Mouse (Mus musculus): Measurements from ENCODE around the gene Cttn. TPM values are rescaled to one million over a fixed set of nuclear protein-coding genes. Genes with fewer than 3 reads are reported as not detected.
A peak's percentile ranks its signal among the peaks of the same experiment; 100 is the strongest.

The Cttn gene
- polyA plus RNA-seq (2015; fragmentation: Nextera tagmentation; extraction: Ambion mirVana): 44.8 and 51.9 TPM in 2 replicates

- 1% methylated on average over 30 of the region's 30 CpGs for WGBS (ENCODE audit: insufficient replicate concordance)
- Histone ChIP-seq H3K27me3 (no peaks in the 10 kb centered on the region), H3K9ac (peak within 1 kb of the TSS; percentile 90), H3K36me3 (peaks cover 5% of the 10 kb centered on the region), H3K4me1 (replicated peaks) (peaks cover 38% of the 10 kb centered on the region), H3K4me3 (replicated peaks) (peak within 1 kb of the TSS; percentile 81), H3K27ac (peak within 1 kb of the TSS; percentile 71), H3K9me3 (replicated peaks) (no peaks in the 10 kb centered on the region), H3K4me2 (peak within 1 kb of the TSS; percentile 94)
- ATAC-seq (ENCODE audit: low read depth) (peak; percentile 91), DNase-seq (peak; percentile 81)
Measured at GRCm38 (mm10) chr7:144470545-144471059, at the start of gene Cttn. Cttn (minus strand) TSS chr7:144471009.

GRCm38 (mm10) chr7:144519852-144520251 is 49.0 kb upstream of the Cttn start:
- Histone ChIP-seq H3K9me3 (replicated peaks) (no peaks in the 10 kb centered on the region), H3K4me3 (replicated peaks) (no peak overlapping the region), H3K27me3 (no peaks in the 10 kb centered on the region), H3K27ac (no peak overlapping the region), H3K9ac (no peak overlapping the region), H3K36me3 (peaks cover 60% of the 10 kb centered on the region), H3K4me1 (replicated peaks) (peaks cover 38% of the 10 kb centered on the region), H3K4me2 (no peak overlapping the region)
- WGBS (ENCODE audit: insufficient replicate concordance): 82% methylated on average over 5 of the region's 5 CpGs
- ATAC-seq (ENCODE audit: low read depth): no peak
- no peak for DNase-seq

- ATAC-seq (ENCODE audit: low read depth): no peak
- Histone ChIP-seq H3K4me2 (no peak overlapping the region), H3K27me3 (no peaks in the 10 kb centered on the region), H3K36me3 (peaks cover 91% of the 10 kb centered on the region), H3K4me1 (replicated peaks) (peaks cover 6% of the 10 kb centered on the region), H3K4me3 (replicated peaks) (no peak overlapping the region), H3K9ac (no peak overlapping the region), H3K27ac (no peak overlapping the region), H3K9me3 (replicated peaks) (no peaks in the 10 kb centered on the region)
- 74% methylated on average over 5 of the region's 5 CpGs for WGBS (ENCODE audit: insufficient replicate concordance)
- no peak for DNase-seq
Measured at GRCm38 (mm10) chr7:144516711-144517110, 45.9 kb upstream of the Cttn start.

- peaks cover 97% of the 10 kb centered on the region for H3K36me3 ChIP-seq
- H3K4me3 ChIP-seq (replicated peaks): no peak overlapping the region
- H3K9me3 ChIP-seq (replicated peaks): no peaks in the 10 kb centered on the region
- WGBS (ENCODE audit: insufficient replicate concordance): 73% methylated on average over 4 of the region's 4 CpGs
- no peak overlapping the region for H3K27ac ChIP-seq
- ATAC-seq (ENCODE audit: low read depth) (peak; percentile 56; the same call in 1 of the 2 replicates), DNase-seq (no peak)
- no peak overlapping the region for H3K4me2 ChIP-seq
- no peak overlapping the region for H3K9ac ChIP-seq
- H3K4me1 ChIP-seq (replicated peaks): peaks cover 14% of the 10 kb centered on the region
- no peaks in the 10 kb centered on the region for H3K27me3 ChIP-seq
Measured at GRCm38 (mm10) chr7:144509090-144509489, 38.3 kb upstream of the Cttn start.

- ATAC-seq (ENCODE audit: low read depth) (0 out of 2 replicates have a peak, but pooled peaks have one; percentile 13), DNase-seq (no peak)
- Histone ChIP-seq H3K27ac (no peak overlapping the region), H3K4me3 (replicated peaks) (no peak overlapping the region), H3K9ac (no peak overlapping the region), H3K4me2 (no peak overlapping the region), H3K9me3 (replicated peaks) (no peaks in the 10 kb centered on the region), H3K36me3 (peaks cover 96% of the 10 kb centered on the region), H3K4me1 (replicated peaks) (peaks cover 14% of the 10 kb centered on the region), H3K27me3 (no peaks in the 10 kb centered on the region)
- WGBS (ENCODE audit: insufficient replicate concordance): 36% methylated on average over 1 of the region's 1 CpGs
Measured at GRCm38 (mm10) chr7:144506807-144507206, 36.0 kb upstream of the Cttn start.

- DNase-seq: no peak
- no peak for ATAC-seq (ENCODE audit: low read depth)
- peaks cover 21% of the 10 kb centered on the region for H3K4me1 ChIP-seq (replicated peaks)
- H3K4me2 ChIP-seq: no peak overlapping the region
- no peak overlapping the region for H3K4me3 ChIP-seq (replicated peaks)
- no peaks in the 10 kb centered on the region for H3K27me3 ChIP-seq
- no peak overlapping the region for H3K27ac ChIP-seq
- H3K9me3 ChIP-seq (replicated peaks): no peaks in the 10 kb centered on the region
- 77% methylated on average over 4 of the region's 4 CpGs for WGBS (ENCODE audit: insufficient replicate concordance)
- H3K36me3 ChIP-seq: peaks cover 90% of the 10 kb centered on the region
- no peak overlapping the region for H3K9ac ChIP-seq
Measured at GRCm38 (mm10) chr7:144503959-144504358, 33.1 kb upstream of the Cttn start.

- Histone ChIP-seq H3K36me3 (peaks cover 69% of the 10 kb centered on the region), H3K9ac (peak overlapping the region; percentile 43; the same call in 1 of the 2 replicates)
- WGBS (ENCODE audit: insufficient replicate concordance): 6% methylated on average over 1 of the region's 1 CpGs
Measured at GRCm38 (mm10) chr7:144492931-144493330, 22.1 kb upstream of the Cttn start.

GRCm38 (mm10) chr7:144490201-144490873 is 19.5 kb upstream of the Cttn start:
- no peak overlapping the region for H3K9ac ChIP-seq
- ATAC-seq (ENCODE audit: low read depth) (no peak), DNase-seq (no peak)
- WGBS (ENCODE audit: insufficient replicate concordance): 43% methylated on average over 8 of the region's 8 CpGs
- peaks cover 66% of the 10 kb centered on the region for H3K36me3 ChIP-seq
- peaks cover 71% of the 10 kb centered on the region for H3K4me1 ChIP-seq (replicated peaks)
- H3K4me3 ChIP-seq (replicated peaks): no peak overlapping the region
- no peaks in the 10 kb centered on the region for H3K9me3 ChIP-seq (replicated peaks)
- no peak overlapping the region for H3K4me2 ChIP-seq
- no peaks in the 10 kb centered on the region for H3K27me3 ChIP-seq
- H3K27ac ChIP-seq: peak overlapping the region; percentile 72

More at GRCm38 (mm10) chr7:144492931-144493330, 22.1 kb upstream of the Cttn start:
- Histone ChIP-seq H3K4me1 (replicated peaks) (peaks cover 66% of the 10 kb centered on the region), H3K27me3 (no peaks in the 10 kb centered on the region), H3K9me3 (replicated peaks) (no peaks in the 10 kb centered on the region), H3K4me3 (replicated peaks) (no peak overlapping the region), H3K27ac (peak overlapping the region; percentile 83), H3K4me2 (0 out of 2 replicates have a peak overlapping the region, but pooled peaks have one; percentile 19)
- ATAC-seq (ENCODE audit: low read depth) (peak; percentile 84), DNase-seq (peak; percentile 50)

GRCm38 (mm10) chr7:144489067-144489774 is 18.4 kb upstream of the Cttn start:
- Histone ChIP-seq H3K9ac (peak overlapping the region; percentile 26; the same call in 1 of the 2 replicates), H3K27ac (peak overlapping the region; percentile 72), H3K4me1 (replicated peaks) (peaks cover 68% of the 10 kb centered on the region), H3K27me3 (no peaks in the 10 kb centered on the region), H3K4me2 (no peak overlapping the region), H3K36me3 (peaks cover 65% of the 10 kb centered on the region), H3K4me3 (replicated peaks) (no peak overlapping the region), H3K9me3 (replicated peaks) (no peaks in the 10 kb centered on the region)
- peak; percentile 45 for ATAC-seq (ENCODE audit: low read depth)
- WGBS (ENCODE audit: insufficient replicate concordance): 13% methylated on average over 6 of the region's 6 CpGs
- DNase-seq: no peak

- no peak for ATAC-seq (ENCODE audit: low read depth)
- Histone ChIP-seq H3K36me3 (peaks cover 93% of the 10 kb centered on the region), H3K27ac (no peak overlapping the region)
Measured at GRCm38 (mm10) chr7:144480314-144480713, 9.5 kb upstream of the Cttn start.

GRCm38 (mm10) chr7:144479569-144479968 is 8.8 kb upstream of the Cttn start:
- Histone ChIP-seq H3K4me3 (replicated peaks) (no peak overlapping the region), H3K4me2 (no peak overlapping the region), H3K9ac (no peak overlapping the region), H3K9me3 (replicated peaks) (no peaks in the 10 kb centered on the region), H3K27me3 (no peaks in the 10 kb centered on the region), H3K27ac (no peak overlapping the region), H3K36me3 (peaks cover 87% of the 10 kb centered on the region), H3K4me1 (replicated peaks) (no peaks in the 10 kb centered on the region)
- DNase-seq (no peak), ATAC-seq (ENCODE audit: low read depth) (no peak)
- 90% methylated on average over 1 of the region's 1 CpGs for WGBS (ENCODE audit: insufficient replicate concordance)

More at GRCm38 (mm10) chr7:144480314-144480713, 9.5 kb upstream of the Cttn start:
- Histone ChIP-seq H3K4me3 (replicated peaks) (no peak overlapping the region), H3K9me3 (replicated peaks) (no peaks in the 10 kb centered on the region), H3K9ac (no peak overlapping the region), H3K27me3 (no peaks in the 10 kb centered on the region), H3K4me2 (no peak overlapping the region), H3K4me1 (replicated peaks) (no peaks in the 10 kb centered on the region)
- DNase-seq: no peak
